Mouse (Mus musculus) megakaryocyte, embryonic 14.5 days (primary cell): ENCODE data around the gene Ing5.

Source experiments
- FLI1 ChIP-seq: IDR thresholded peaks from 2 replicates; pipeline ENCODE4 v1.6.1; 2012; ENCODE audit warnings: low read length, inconsistent platforms, mixed read lengths
- GATA1 ChIP-seq: IDR thresholded peaks from 3 replicates; pipeline ENCODE4 v1.6.1; 2012; ENCODE audit warnings: mixed read lengths, low read length, inconsistent platforms, borderline replicate concordance

DNA sequence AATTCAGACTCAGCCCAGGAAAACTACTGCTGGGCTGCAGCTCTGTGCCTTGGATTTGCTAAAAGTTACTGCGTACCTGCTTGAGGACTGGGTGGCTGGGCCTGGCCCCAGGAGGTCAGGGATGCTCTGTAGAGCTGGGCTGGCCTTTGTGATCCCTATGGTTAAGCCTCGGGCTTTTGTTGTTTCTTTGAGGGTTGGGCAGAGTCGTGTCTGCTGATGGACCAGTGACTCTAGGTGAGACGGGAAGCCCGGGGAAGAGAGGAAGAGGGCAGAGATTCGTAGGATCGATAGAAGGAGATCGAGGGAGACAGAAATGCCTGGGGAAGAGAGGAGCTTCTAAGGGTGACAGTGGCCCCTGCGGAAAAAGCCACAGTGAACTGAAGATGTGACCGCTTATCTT, 20.8 kb downstream of the Ing5 start, which contains the start of gene D2hgdh:
- TF ChIP-seq GATA1: no peak
- TF ChIP-seq FLI1: no peak
